Mouse (Mus musculus) heart, embryonic 14.5 days (tissue): Measurements from ENCODE around the gene Btnl9. TPM values are rescaled to one million over a fixed set of nuclear protein-coding genes. Genes with fewer than 3 reads are reported as not detected.

Experiments used
- ATAC-seq: fragments of 200-750 bp; cut with Nextera tagmentation; 2 replicates; pipeline ENCODE4 v1.8.0; 2017; ENCODE audit warnings: low read depth, moderate TSS enrichment; ENCODE audit not compliant: insufficient number of reproducible peaks, insufficient read depth, low FRiP score
- H3K27ac ChIP-seq, 2 experiments: fragments of 200-500 bp in 1 of 2; fragments of 300-500 bp in 1 of 2; sonication (generic) in 1 of 2; replicated peaks in 1 of 2; 2 replicates each; pipeline ENCODE4 v1.5.1; 2012 to 2014; ENCODE audit warnings: low read depth in 2 of 2, low read length in 2 of 2, control low read depth in 1 of 2, mild to moderate bottlenecking in 1 of 2, mixed read lengths in 1 of 2; ENCODE audit not compliant: control insufficient read depth in 1 of 2, insufficient read depth in 1 of 2
- H3K27me3 ChIP-seq: fragments of 300-500 bp; sonication (generic); 2 replicates; pipeline ENCODE4 v1.6.1; 2014; ENCODE audit warnings: mild to moderate bottlenecking, low read length, control low read depth; ENCODE audit not compliant: control insufficient read depth, insufficient read depth
- H3K36me3 ChIP-seq: fragments of 300-500 bp; sonication (generic); 2 replicates; pipeline ENCODE4 v1.6.1; 2014; ENCODE audit warnings: mild to moderate bottlenecking, control low read depth, low read length, mixed read lengths; ENCODE audit not compliant: control insufficient read depth, insufficient read depth
- H3K4me1 ChIP-seq, 2 experiments: fragments of 200-500 bp in 1 of 2; fragments of 300-500 bp in 1 of 2; sonication (generic) in 1 of 2; 2 replicates each; pipeline ENCODE4 v1.6.1; 2012 to 2014; ENCODE audit warnings: low read length in 2 of 2, control low read depth in 1 of 2, mixed read lengths in 1 of 2; ENCODE audit not compliant: control insufficient read depth in 2 of 2, insufficient read depth in 2 of 2
- H3K4me2 ChIP-seq: fragments of 300-500 bp; sonication (generic); 2 replicates; pipeline ENCODE4 v1.6.1; 2014; ENCODE audit warnings: mild to moderate bottlenecking, low read length
- H3K4me3 ChIP-seq, 2 experiments: fragments of 200-500 bp in 1 of 2; fragments of 300-500 bp in 1 of 2; sonication (generic) in 1 of 2; 2 replicates each; pipeline ENCODE4 v1.5.1; 2012 to 2014; ENCODE audit warnings: low read length in 2 of 2, mild to moderate bottlenecking in 2 of 2, control low read depth in 1 of 2, low read depth in 1 of 2, moderate library complexity in 1 of 2; ENCODE audit not compliant: control insufficient read depth in 1 of 2, insufficient read depth in 1 of 2
- H3K9ac ChIP-seq: fragments of 300-500 bp; sonication (generic); 2 replicates; pipeline ENCODE4 v1.6.1; 2014; ENCODE audit warnings: mild to moderate bottlenecking, low read length
- H3K9me3 ChIP-seq: fragments of 300-500 bp; sonication (generic); 2 replicates; pipeline ENCODE4 v1.6.1; 2016; ENCODE audit warnings: low read length, control low read depth; ENCODE audit not compliant: control insufficient read depth
- WGBS: fragments of 180-500 bp; shearing (Covaris S2); extraction: QIAGEN DNeasy Blood & Tissue Kit; methylation state at CpG from one replicate; pipeline ENCODE4 v1.1.7; 2014; 5-methylcytosine and 5-hydroxymethylcytosine counted together
- polyA plus RNA-seq: library from polyadenylated mRNA; unstranded; fragments of >200 nt; fragmentation: Nextera tagmentation; extraction: Ambion mirVana; gene quantifications from 2 replicates; pipeline ENCODE4 v1.2.1, GENCODE M21; 2014

Gene Btnl9
- polyA plus RNA-seq, 1 experiment from 2014 or later, result 5.9 TPM

- Histone ChIP-seq H3K4me1 (no peaks in the 10 kb centered on the region), H3K27ac (no peak overlapping the region), H3K4me3 (no peak overlapping the region), H3K4me2 (no peak overlapping the region), H3K9ac (no peak overlapping the region), H3K27me3 (no peaks in the 10 kb centered on the region), H3K9me3 (no peaks in the 10 kb centered on the region), H3K36me3 (no peaks in the 10 kb centered on the region)
- WGBS, result 81% methylated on average over 2 of the region's 2 CpGs
- ATAC-seq, result no peak
Measured at GRCm38 (mm10) chr11:49124169-49124568, 62.8 kb downstream of the Btnl9 start.

DNA sequence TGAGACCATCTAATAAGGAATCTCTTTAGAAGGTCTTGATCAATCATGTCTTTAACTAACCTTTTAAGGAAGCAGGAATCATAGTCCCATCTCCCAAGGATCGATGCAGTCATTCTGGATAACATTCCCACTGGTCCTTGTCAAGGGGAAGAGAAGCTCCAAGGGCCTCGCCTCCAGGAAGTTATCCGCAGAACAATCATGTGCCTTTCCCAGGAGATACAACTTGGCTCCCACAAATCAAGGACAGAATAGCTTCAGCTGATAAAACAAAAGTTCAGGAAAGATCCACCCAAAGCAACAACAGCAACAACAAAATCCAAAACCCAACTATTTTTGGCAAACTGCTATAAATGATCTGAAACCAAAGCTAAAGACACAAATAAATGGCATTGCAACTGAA is 67.3 kb downstream of the Btnl9 start:
- Histone ChIP-seq H3K27ac (no peak overlapping the region), H3K4me3 (no peak overlapping the region), H3K4me1 (no peaks in the 10 kb centered on the region), H3K9me3 (no peaks in the 10 kb centered on the region), H3K9ac (no peak overlapping the region), H3K27me3 (no peaks in the 10 kb centered on the region), H3K4me2 (no peak overlapping the region), H3K36me3 (no peaks in the 10 kb centered on the region)
- 63% methylated on average over 3 of the region's 3 CpGs for WGBS
- ATAC-seq, result no peak

Other genes starting within 250 kb of the Btnl9 start
- 2.0 and 2.2 TPM in 2 replicates for gene Psme2b, start 241.0 kb downstream of the Btnl9 start, polyA plus RNA-seq
- gene Olfr56, start 208.3 kb downstream of the Btnl9 start, polyA plus RNA-seq, result not detected in 2 replicates
- gene 9930111J21Rik1, start 207.8 kb downstream of the Btnl9 start, polyA plus RNA-seq, result 0.57 and 0.59 TPM in 2 replicates
- gene Gm12185, start 194.9 kb downstream of the Btnl9 start, polyA plus RNA-seq, result not detected in 2 replicates
- gene Tgtp1, start 193.0 kb downstream of the Btnl9 start, polyA plus RNA-seq, result 0.18 TPM in 1 of 2 replicates, not detected in the other
- 0.26 and 1.00 TPM in 2 replicates for gene 9930111J21Rik2, start 135.9 kb downstream of the Btnl9 start, polyA plus RNA-seq
- 0.09 TPM in 1 of 2 replicates, not detected in the other for gene Tgtp2, start 123.0 kb downstream of the Btnl9 start, polyA plus RNA-seq
- gene Ifi47, start 110.6 kb downstream of the Btnl9 start, polyA plus RNA-seq, result 0.98 and 1.3 TPM in 2 replicates
- not detected in 2 replicates for gene Olfr1396, start 72.3 kb downstream of the Btnl9 start, polyA plus RNA-seq
- gene Olfr1395, start 44.9 kb downstream of the Btnl9 start, polyA plus RNA-seq, result not detected in 2 replicates
- not detected in 2 replicates for gene Olfr1394, start 32.8 kb downstream of the Btnl9 start, polyA plus RNA-seq
- gene Zfp62, start 16.1 kb upstream of the Btnl9 start, polyA plus RNA-seq, result 30.3 and 32.2 TPM in 2 replicates
- 38.3 and 43.5 TPM in 2 replicates for gene Mgat1, start 57.0 kb upstream of the Btnl9 start, polyA plus RNA-seq
- 0.18 and 0.35 TPM in 2 replicates for gene Olfr1393, start 91.1 kb upstream of the Btnl9 start, polyA plus RNA-seq
- gene Olfr1392, start 98.1 kb upstream of the Btnl9 start, polyA plus RNA-seq, result not detected in 2 replicates
- not detected in 2 replicates for gene Olfr10, start 117.6 kb upstream of the Btnl9 start, polyA plus RNA-seq
- not detected in 2 replicates for gene Olfr1391, start 135.6 kb upstream of the Btnl9 start, polyA plus RNA-seq
- not detected in 2 replicates for gene Olfr1390, start 148.0 kb upstream of the Btnl9 start, polyA plus RNA-seq
- gene Olfr1389, start 235.9 kb upstream of the Btnl9 start, polyA plus RNA-seq, result not detected in 2 replicates
- not detected in 2 replicates for gene Olfr1388, start 249.5 kb upstream of the Btnl9 start, polyA plus RNA-seq